Mouse (Mus musculus) liver, adult 2 months (tissue): ENCODE measurements around the gene Ugt1a7c. TPM values are rescaled to one million over a fixed set of nuclear protein-coding genes. Genes with fewer than 3 reads are reported as not detected.

Experiments
- DNase-seq: peaks from one replicate; pipeline ENCODE4 v3.0.0-alpha.2; 2011; ENCODE audit warnings: low read depth, low spot score; ENCODE audit errors: extremely low read depth
- H3K27ac ChIP-seq: fragments of 200-500 bp; replicated peaks from 2 replicates; pipeline ENCODE4 v1.5.1; 2012; ENCODE audit warnings: low read depth, mild to moderate bottlenecking, control low read depth, inconsistent platforms, low read length; ENCODE audit not compliant: insufficient read depth
- H3K27me3 ChIP-seq: fragments of 200-500 bp; 2 replicates; pipeline ENCODE4 v1.6.1; 2012; ENCODE audit warnings: mild to moderate bottlenecking, moderate library complexity, low read length, inconsistent platforms; ENCODE audit not compliant: control insufficient read depth, insufficient read depth
- H3K36me3 ChIP-seq: fragments of 200-500 bp; 2 replicates; pipeline ENCODE4 v1.6.1; 2012; ENCODE audit warnings: low read length, inconsistent platforms; ENCODE audit not compliant: control insufficient read depth, insufficient read depth
- H3K4me1 ChIP-seq: fragments of 200-500 bp; 2 replicates; pipeline ENCODE4 v1.6.1; 2011; ENCODE audit warnings: low read length; ENCODE audit not compliant: control insufficient read depth, insufficient read depth
- H3K4me3 ChIP-seq: fragments of 200-500 bp; 2 replicates; pipeline ENCODE4 v1.5.1; 2011; ENCODE audit warnings: low read depth, mild to moderate bottlenecking, control low read depth, low read length, moderate library complexity; ENCODE audit not compliant: insufficient read depth
- H3K79me2 ChIP-seq: fragments of 200-500 bp; 2 replicates; pipeline ENCODE4 v1.6.1; 2012; ENCODE audit warnings: inconsistent platforms, mild to moderate bottlenecking, low read length, moderate library complexity; ENCODE audit not compliant: control insufficient read depth, insufficient read depth
- H3K9ac ChIP-seq: fragments of 200-500 bp; 2 replicates; pipeline ENCODE4 v1.6.1; 2012; ENCODE audit warnings: low read depth, mild to moderate bottlenecking, control low read depth, inconsistent platforms, low read length
- CTCF ChIP-seq: fragments of 200-500 bp; IDR thresholded peaks from 2 replicates; pipeline ENCODE4 v1.5.1; 2011; ENCODE audit warnings: low read depth, low read length, control low read depth
- POLR2A ChIP-seq: fragments of 200-500 bp; IDR thresholded peaks from 2 replicates; pipeline ENCODE4 v1.6.1; 2011; ENCODE audit warnings: low read length, control low read depth; ENCODE audit not compliant: insufficient read depth; ENCODE audit errors: extremely low read depth
- WGBS: fragments of 180-500 bp; shearing (Covaris S2); methylation state at CpG from one replicate; pipeline ENCODE4 v1.1.7; 2018; 5-methylcytosine and 5-hydroxymethylcytosine counted together
- polyA plus RNA-seq: library from polyadenylated mRNA; depleted of rRNA; stranded (reverse); fragments of >200 nt; gene quantifications from 2 replicates; pipeline ENCODE4 v1.2.3, GENCODE M21; 2012
- total RNA-seq: library from RNA; depleted of rRNA; stranded (reverse); fragments of >200 nt; gene quantifications from 2 replicates; pipeline ENCODE4 v1.2.3, GENCODE M21; 2014

Gene Ugt1a7c
- total and polyA plus RNA-seq, 2 experiments: 2.0 to 51.1 TPM

- DNase-seq: peak; percentile 97
Observed at GRCm38 (mm10) chr1:88213061-88213460, 118.2 kb downstream of the Ugt1a7c start.

GRCm38 (mm10) chr1:88213766-88214461 lies 119.1 kb downstream of the Ugt1a7c start:
- H3K27me3 ChIP-seq: no peaks in the 10 kb centered on the region
- H3K9ac ChIP-seq: peak overlapping the region; percentile 52
- peak overlapping the region; percentile 67 for H3K27ac ChIP-seq
- H3K36me3 ChIP-seq: peaks cover 27% of the 10 kb centered on the region
- 37% methylated on average over 2 of the region's 2 CpGs for WGBS
- TF ChIP-seq POLR2A: no peak
- TF ChIP-seq CTCF: no peak
- peak; percentile 100 for DNase-seq
- peak overlapping the region; percentile 41 for H3K4me3 ChIP-seq
- H3K79me2 ChIP-seq: peaks cover 14% of the 10 kb centered on the region
- peaks cover 8% of the 10 kb centered on the region for H3K4me1 ChIP-seq

More at GRCm38 (mm10) chr1:88213061-88213460, 118.2 kb downstream of the Ugt1a7c start:
- 39% methylated on average over 1 of the region's 1 CpGs for WGBS
- peak overlapping the region; percentile 17 for H3K4me3 ChIP-seq
- peak overlapping the region; percentile 69 for H3K27ac ChIP-seq
- no peaks in the 10 kb centered on the region for H3K27me3 ChIP-seq
- TF ChIP-seq CTCF (no peak), POLR2A (no peak)
- H3K36me3 ChIP-seq: peaks cover 27% of the 10 kb centered on the region
- H3K79me2 ChIP-seq: peaks cover 14% of the 10 kb centered on the region
- peak overlapping the region; percentile 56 for H3K9ac ChIP-seq
- peaks cover 8% of the 10 kb centered on the region for H3K4me1 ChIP-seq

GRCm38 (mm10) chr1:88214462-88214952 lies 119.6 kb downstream of the Ugt1a7c start:
- TF ChIP-seq CTCF: no peak
- TF ChIP-seq POLR2A: no peak
- Histone ChIP-seq H3K9ac (peak overlapping the region; percentile 52), H3K27ac (peak overlapping the region; percentile 67), H3K4me1 (peaks cover 8% of the 10 kb centered on the region), H3K27me3 (no peaks in the 10 kb centered on the region), H3K36me3 (peaks cover 27% of the 10 kb centered on the region), H3K4me3 (peak overlapping the region; percentile 41), H3K79me2 (peaks cover 14% of the 10 kb centered on the region)
- DNase-seq: peak; percentile 57
- WGBS: 62% methylated on average over 2 of the region's 2 CpGs

GRCm38 (mm10) chr1:88215466-88216380 lies 120.9 kb downstream of the Ugt1a7c start:
- H3K4me3 ChIP-seq: no peak overlapping the region
- TF ChIP-seq POLR2A (no peak), CTCF (no peak)
- H3K36me3 ChIP-seq: peaks cover 27% of the 10 kb centered on the region
- no peak overlapping the region for H3K27ac ChIP-seq
- no peak for DNase-seq
- H3K4me1 ChIP-seq: peaks cover 8% of the 10 kb centered on the region
- H3K79me2 ChIP-seq: peaks cover 14% of the 10 kb centered on the region
- H3K9ac ChIP-seq: no peak overlapping the region
- 71% methylated on average over 10 of the region's 10 CpGs for WGBS
- no peaks in the 10 kb centered on the region for H3K27me3 ChIP-seq

- Histone ChIP-seq H3K4me1 (peaks cover 8% of the 10 kb centered on the region), H3K79me2 (peaks cover 14% of the 10 kb centered on the region), H3K9ac (no peak overlapping the region), H3K4me3 (no peak overlapping the region), H3K27me3 (no peaks in the 10 kb centered on the region), H3K36me3 (peaks cover 27% of the 10 kb centered on the region), H3K27ac (no peak overlapping the region)
- TF ChIP-seq POLR2A (no peak), CTCF (no peak)
- 57% methylated on average over 2 of the region's 2 CpGs for WGBS
- DNase-seq: peak; percentile 32
Observed at GRCm38 (mm10) chr1:88216551-88216950, 121.7 kb downstream of the Ugt1a7c start.
